34 mouse cellular contexts compared by ENCODE assay signal in the genomic region with DNA sequence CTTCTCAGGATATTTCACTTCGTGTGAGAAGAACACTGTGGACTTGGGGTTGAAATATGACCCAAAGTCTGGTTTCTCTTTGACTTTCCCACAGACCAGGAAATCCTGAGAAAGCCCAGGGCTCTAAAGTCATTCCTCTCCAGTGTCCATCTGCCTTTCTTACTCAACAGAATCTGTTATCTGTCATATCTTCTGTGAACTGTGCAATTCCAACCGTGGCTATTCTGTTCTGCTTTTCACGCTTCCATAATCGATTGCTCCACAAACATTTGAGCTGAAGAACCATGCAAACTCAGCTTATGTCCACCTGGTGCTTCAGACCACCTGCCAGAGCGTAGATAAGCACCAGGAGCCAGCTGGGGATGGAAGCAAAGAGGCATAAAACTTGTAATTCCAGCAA. TPM values are rescaled to one million over a fixed set of nuclear protein-coding genes. Genes with fewer than 3 reads are reported as not detected.
A peak's percentile ranks its signal among the peaks of the same experiment; 100 is the strongest.
DNase-seq lines count a peak whose midpoint lies in the region; ATAC-seq and TF ChIP-seq lines count a peak whose summit lies in the region.
"Had no signal": no experiment of that assay in that cellular context is flagged by ENCODE, and none has a peak within 500 bp of the region (broad histone marks: within the 10 kb centered on the region; RNA-seq: fewer than 3 reads in every experiment).

No protein-coding gene starts in this region.

- no peak for ATAC-seq in neural tube, embryonic 11.5 days (ENCODE audit: insufficient read depth, low FRiP score, low TSS enrichment)
- ATAC-seq in limb, embryonic 14.5 days (ENCODE audit: low FRiP score, low read depth): peak; percentile 62
- ATAC-seq in midbrain, embryonic 11.5 days (ENCODE audit: low FRiP score): no peak
- ATAC-seq: forebrain, postnatal 0 days; hindbrain, postnatal 0 days; intestine, embryonic 15.5 days; lung, postnatal 0 days; midbrain, embryonic 15.5 days; Patski had no signal

- H3K4me2 ChIP-seq in neural tube, embryonic 11.5 days (ENCODE audit: low read depth): no peak overlapping the region
- H3K4me2 ChIP-seq in limb, embryonic 14.5 days (replicated peaks; ENCODE audit: low read depth, low read length, severe bottlenecking): no peak overlapping the region
- H3K4me2 ChIP-seq in midbrain, embryonic 11.5 days: no peak overlapping the region
- H3K4me2 ChIP-seq: embryonic facial prominence, embryonic 12.5 days; forebrain, embryonic 12.5 days; hindbrain, embryonic 12.5 days; intestine, embryonic 15.5 days; liver, embryonic 13.5 days; midbrain, embryonic 15.5 days; neural tube, embryonic 13.5 days had no signal

- no peaks in the 10 kb centered on the region for H3K27me3 ChIP-seq in neural tube, embryonic 11.5 days (ENCODE audit: control insufficient read depth, insufficient read depth, low read length)
- H3K27me3 ChIP-seq in limb, embryonic 14.5 days (ENCODE audit: control insufficient read depth, insufficient read depth, low read length): no peaks in the 10 kb centered on the region
- no peaks in the 10 kb centered on the region for H3K27me3 ChIP-seq in midbrain, embryonic 11.5 days (ENCODE audit: control insufficient read depth, insufficient read depth, low read length)
- H3K27me3 ChIP-seq: embryonic facial prominence, embryonic 12.5 days; forebrain, embryonic 12.5 days; hindbrain, embryonic 12.5 days; intestine, embryonic 15.5 days; liver, embryonic 13.5 days; midbrain, embryonic 15.5 days; neural tube, embryonic 13.5 days had no signal

- H3K4me3 ChIP-seq in neural tube, embryonic 11.5 days (ENCODE audit: low read depth, low read length): no peak overlapping the region
- no peak overlapping the region for H3K4me3 ChIP-seq in limb, embryonic 14.5 days (replicated peaks; ENCODE audit: low read length)
- no peak overlapping the region for H3K4me3 ChIP-seq in midbrain, embryonic 11.5 days (ENCODE audit: low read depth, low read length)
- H3K4me3 ChIP-seq: embryonic facial prominence, embryonic 12.5 days; erythroblast, embryonic 14.5 days; forebrain, embryonic 12.5 days; hindbrain, embryonic 12.5 days; intestine, embryonic 15.5 days; liver, embryonic 13.5 days; midbrain, embryonic 15.5 days; neural tube, embryonic 13.5 days had no signal

- DNase-seq in neural tube, embryonic 11.5 days (ENCODE audit: low spot score): peak; percentile 9
- no peak for DNase-seq in neural tube, embryonic 10.5 days (ENCODE audit: extremely low spot score, low spot score)
- DNase-seq in embryo, embryonic 10.5 days (ENCODE audit: low spot score): peak; percentile 8
- no peak for DNase-seq in limb, embryonic 14.5 days (ENCODE audit: low spot score)
- no peak for DNase-seq in left cerebral cortex, adult 8-10 months (ENCODE audit: low spot score in 2 of 2)
- DNase-seq in midbrain, embryonic 11.5 days (ENCODE audit: low spot score, missing footprints): no peak
- DNase-seq: adrenal gland, postnatal 14 days; cerebellum, adult 11 months; cerebellum, adult 9-10 months; cerebellum, postnatal 36 days; forebrain, postnatal 0 days; gastrocnemius, postnatal 10 days; kidney, adult 2 months; kidney, postnatal 4 days; layer of hippocampus, postnatal 36 days; liver, embryonic 13.5 days; lung, adult 18-20 months; lung, postnatal 4 days; thymus, postnatal 4 days had no signal

- no peaks in the 10 kb centered on the region for H3K4me1 ChIP-seq in neural tube, embryonic 11.5 days (ENCODE audit: control insufficient read depth, insufficient read depth, low read length)
- H3K4me1 ChIP-seq in limb, embryonic 14.5 days (ENCODE audit: control insufficient read depth, insufficient read depth, low read length): no peaks in the 10 kb centered on the region
- no peaks in the 10 kb centered on the region for H3K4me1 ChIP-seq in midbrain, embryonic 11.5 days (ENCODE audit: control insufficient read depth, insufficient read depth, low read length)
- H3K4me1 ChIP-seq: embryonic facial prominence, embryonic 12.5 days; forebrain, embryonic 12.5 days; hindbrain, embryonic 12.5 days; intestine, embryonic 15.5 days; liver, embryonic 13.5 days; midbrain, embryonic 15.5 days; neural tube, embryonic 13.5 days had no signal

- no peak overlapping the region for H3K27ac ChIP-seq in neural tube, embryonic 11.5 days (ENCODE audit: low read depth, low read length)
- no peak overlapping the region for H3K27ac ChIP-seq in limb, embryonic 14.5 days (replicated peaks; ENCODE audit: low read depth, low read length)
- no peak overlapping the region for H3K27ac ChIP-seq in midbrain, embryonic 11.5 days (ENCODE audit: low read depth, low read length)
- H3K27ac ChIP-seq: embryonic facial prominence, embryonic 12.5 days; forebrain, embryonic 12.5 days; hindbrain, embryonic 12.5 days; hindbrain, postnatal 0 days; intestine, embryonic 15.5 days; liver, embryonic 13.5 days; midbrain, embryonic 15.5 days; neural tube, embryonic 13.5 days had no signal

- TF ChIP-seq POLR2A in limb, embryonic 14.5 days (IDR thresholded peaks at IDR 0.05; ENCODE audit: borderline replicate concordance, extremely low read depth, insufficient read depth, insufficient read length): no peak

- H3K36me3 ChIP-seq in neural tube, embryonic 11.5 days (ENCODE audit: control insufficient read depth, insufficient read depth, low read length): no peaks in the 10 kb centered on the region
- H3K36me3 ChIP-seq in limb, embryonic 14.5 days (ENCODE audit: control insufficient read depth, insufficient read depth, low read length): no peaks in the 10 kb centered on the region
- no peaks in the 10 kb centered on the region for H3K36me3 ChIP-seq in midbrain, embryonic 11.5 days (ENCODE audit: control insufficient read depth, insufficient read depth, low read length)
- H3K36me3 ChIP-seq: embryonic facial prominence, embryonic 12.5 days; forebrain, embryonic 12.5 days; hindbrain, embryonic 12.5 days; intestine, embryonic 15.5 days; liver, embryonic 13.5 days; midbrain, embryonic 15.5 days; neural tube, embryonic 13.5 days had no signal

- H3K9me3 ChIP-seq in neural tube, embryonic 11.5 days (ENCODE audit: control insufficient read depth, low read length): no peaks in the 10 kb centered on the region
- no peaks in the 10 kb centered on the region for H3K9me3 ChIP-seq in limb, embryonic 14.5 days (ENCODE audit: control insufficient read depth, low read length)
- H3K9me3 ChIP-seq in midbrain, embryonic 11.5 days (ENCODE audit: control insufficient read depth, low read length): no peaks in the 10 kb centered on the region
- H3K9me3 ChIP-seq: embryonic facial prominence, embryonic 12.5 days; forebrain, embryonic 12.5 days; hindbrain, embryonic 12.5 days; intestine, embryonic 15.5 days; liver, embryonic 13.5 days; midbrain, embryonic 15.5 days; neural tube, embryonic 13.5 days had no signal

- 59% methylated on average over 5 of the region's 5 CpGs for WGBS in neural tube, embryonic 11.5 days
- 67% methylated on average over 5 of the region's 5 CpGs for WGBS in limb, embryonic 14.5 days
- 58% methylated on average over 5 of the region's 5 CpGs for WGBS in midbrain, embryonic 11.5 days

- no peak overlapping the region for H3K9ac ChIP-seq in neural tube, embryonic 11.5 days (ENCODE audit: low read length)
- H3K9ac ChIP-seq in limb, embryonic 14.5 days (ENCODE audit: low read depth, low read length, severe bottlenecking): no peak overlapping the region
- no peak overlapping the region for H3K9ac ChIP-seq in midbrain, embryonic 11.5 days (ENCODE audit: low read length)
- H3K9ac ChIP-seq: embryonic facial prominence, embryonic 12.5 days; forebrain, embryonic 12.5 days; forebrain, postnatal 0 days; hindbrain, embryonic 12.5 days; intestine, embryonic 15.5 days; liver, embryonic 13.5 days; midbrain, embryonic 15.5 days; neural tube, embryonic 13.5 days had no signal

RNA-seq across cellular contexts. Expression of a gene that starts 56.9 kb away (rescaled TPM):
- polyA plus RNA-seq in neural tube, embryonic 11.5 days (2014; fragmentation: Nextera tagmentation; extraction: Ambion mirVana): not detected in 2 replicates
- 0.28 TPM in 2 replicates for polyA plus RNA-seq in limb, embryonic 14.5 days (2012; rRNA removed)
- polyA plus RNA-seq in limb, embryonic 14.5 days (2014; fragmentation: Nextera tagmentation; extraction: Ambion mirVana): 0.43 and 1.0 TPM in 2 replicates
- under 1 TPM in 3 of 4 experiments, not detected in 1; 0.09 to 0.13 (median 0.11) TPM for total RNA-seq in left cerebral cortex, adult 8-10 months (2022)
- polyA plus RNA-seq in midbrain, embryonic 11.5 days (2014; fragmentation: Nextera tagmentation; extraction: Ambion mirVana): 0.10 TPM in 1 of 2 replicates, not detected in the other
- total RNA-seq: hindbrain, postnatal 0 days; layer of hippocampus, adult 8-10 months; layer of hippocampus, postnatal 36 days; left cerebral cortex, postnatal 10 days had no signal
- polyA plus RNA-seq: C2C12; erythroblast, embryonic 14.5 days; forebrain, embryonic 12.5 days; hindbrain, embryonic 12.5 days; kidney, embryonic 16.5 days; limb, embryonic 11.5 days; lung, postnatal 0 days; neural tube, embryonic 13.5 days; Patski had no signal

Comparison
In these comparisons a context has a peak if more than half of its experiments do, and no peak if none do; other contexts are left out.
1. DNase-seq: peak in neural tube, embryonic 11.5 days (single experiment) and embryo, embryonic 10.5 days (single experiment); none in neural tube, embryonic 10.5 days (single experiment), limb, embryonic 14.5 days (single experiment), left cerebral cortex, adult 8-10 months (0 of 2) and midbrain, embryonic 11.5 days (single experiment).